ENCODE assay signal across 19 mouse cellular contexts in the genomic region with DNA sequence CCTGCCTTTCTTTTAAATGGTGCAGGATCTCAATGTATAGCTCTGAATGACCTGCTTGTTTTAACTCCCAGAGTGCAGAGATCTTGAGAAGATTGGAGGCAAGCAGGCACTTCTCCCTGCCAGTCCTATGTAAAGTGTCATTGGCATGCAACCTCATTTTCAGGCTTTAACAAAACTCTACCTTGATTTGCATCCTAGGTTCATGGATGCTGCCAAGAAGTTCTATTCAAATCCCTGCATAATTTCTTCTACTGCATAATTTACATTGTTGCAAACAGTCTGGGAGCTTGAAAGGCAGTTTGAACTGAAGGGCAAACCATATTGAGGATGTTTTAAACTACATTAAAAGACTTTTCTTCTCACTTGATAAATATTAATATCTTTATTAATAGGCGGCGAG. TPM values are rescaled to one million over a fixed set of nuclear protein-coding genes. Genes with fewer than 3 reads are reported as not detected.
"Had no signal": no experiment of that assay in that cellular context is flagged by ENCODE, and none has a peak within 500 bp of the region (broad histone marks: within the 10 kb centered on the region; RNA-seq: fewer than 3 reads in every experiment).

No protein-coding gene starts in this region.

- H3K27me3 ChIP-seq: kidney, embryonic 15.5 days; limb, embryonic 12.5 days; limb, embryonic 15.5 days; midbrain, embryonic 13.5 days; neural tube, embryonic 13.5 days had no signal

- H3K27ac ChIP-seq: kidney, embryonic 15.5 days; limb, embryonic 12.5 days; limb, embryonic 15.5 days; liver, embryonic 14.5 days; macrophage; midbrain, embryonic 13.5 days; neural tube, embryonic 13.5 days had no signal

- H3K9me3 ChIP-seq: kidney, embryonic 15.5 days; limb, embryonic 12.5 days; limb, embryonic 15.5 days; midbrain, embryonic 13.5 days; neural tube, embryonic 13.5 days had no signal

- H3K4me2 ChIP-seq: kidney, embryonic 15.5 days; limb, embryonic 12.5 days; limb, embryonic 15.5 days; liver, embryonic 11.5 days; lung, embryonic 14.5 days; midbrain, embryonic 13.5 days; neural tube, embryonic 13.5 days had no signal

- H3K4me3 ChIP-seq: kidney, embryonic 15.5 days; limb, embryonic 12.5 days; limb, embryonic 15.5 days; midbrain, embryonic 13.5 days; myocyte; neural tube, embryonic 13.5 days had no signal

- H3K36me3 ChIP-seq: kidney, embryonic 15.5 days; limb, embryonic 12.5 days; limb, embryonic 15.5 days; midbrain, embryonic 13.5 days; neural tube, embryonic 13.5 days had no signal

- ATAC-seq: liver, postnatal 0 days; lung, postnatal 0 days; midbrain, embryonic 13.5 days had no signal

- H3K9ac ChIP-seq: kidney, embryonic 15.5 days; limb, embryonic 12.5 days; limb, embryonic 15.5 days; liver, embryonic 14.5 days; liver, postnatal 0 days; lung, embryonic 14.5 days; midbrain, embryonic 13.5 days; neural tube, embryonic 13.5 days had no signal

- DNase-seq: kidney, adult 8-10 months; kidney, postnatal 10 days; kidney, postnatal 36 days; left cerebral cortex, postnatal 4 days; liver, postnatal 0 days; retina, postnatal 1 day; thymus, adult 18-20 months; thymus, postnatal 36 days had no signal

- H3K4me1 ChIP-seq: kidney, embryonic 15.5 days; limb, embryonic 12.5 days; limb, embryonic 15.5 days; midbrain, embryonic 13.5 days; neural tube, embryonic 13.5 days had no signal

RNA-seq across cellular contexts. Expression of a gene that starts 57.4 kb away (rescaled TPM):
- polyA plus RNA-seq: macrophage had no signal
